Mouse (Mus musculus) erythroblast, adult 5-6 weeks (primary cell): ENCODE measurements around the gene Gstp1. TPM values are rescaled to one million over a fixed set of nuclear protein-coding genes. Genes with fewer than 3 reads are reported as not detected.
"Not testable (repeated sequence)": the region's sequence is repeated elsewhere in the genome, so short reads cannot be mapped to it uniquely, and the experiment has no call there.

Experiments
- ATAC-seq: replicated peaks from 2 replicates; pipeline ENCODE4 v1.8.0; 2016; ENCODE audit warnings: moderate number of reproducible peaks, mild to moderate bottlenecking, moderate TSS enrichment, inconsistent platforms; ENCODE audit not compliant: poor library complexity, low FRiP score, severe bottlenecking
- total RNA-seq, 2 experiments: library from RNA; stranded (forward) in 1 of 2; stranded (reverse) in 1 of 2; fragments of 150-400 nt in 1 of 2; fragments of 200-764, 138-1000 nt in 1 of 2; gene quantifications; 2 replicates each; pipeline versions ENCODE4 v1.2.3 to v1.2.4; 2015 to 2017; ENCODE audit warnings: low replicate concordance in 2 of 2

Gene Gstp1
- total RNA-seq, 2 experiments from 2014 or later, result 40.6 to 134 TPM

GRCm38 (mm10) chr19:4044109-4044508 lies 6.3 kb upstream of the Gstp1 start:
- ATAC-seq, result not testable (repeated sequence)

GRCm38 (mm10) chr19:4042124-4042523 lies 4.3 kb upstream of the Gstp1 start:
- no peak for ATAC-seq

- not testable (repeated sequence) for ATAC-seq
Observed at GRCm38 (mm10) chr19:4041500-4041899, 3.7 kb upstream of the Gstp1 start.

- not testable (repeated sequence) for ATAC-seq
Observed at GRCm38 (mm10) chr19:4040941-4041340, 3.2 kb upstream of the Gstp1 start.

DNA sequence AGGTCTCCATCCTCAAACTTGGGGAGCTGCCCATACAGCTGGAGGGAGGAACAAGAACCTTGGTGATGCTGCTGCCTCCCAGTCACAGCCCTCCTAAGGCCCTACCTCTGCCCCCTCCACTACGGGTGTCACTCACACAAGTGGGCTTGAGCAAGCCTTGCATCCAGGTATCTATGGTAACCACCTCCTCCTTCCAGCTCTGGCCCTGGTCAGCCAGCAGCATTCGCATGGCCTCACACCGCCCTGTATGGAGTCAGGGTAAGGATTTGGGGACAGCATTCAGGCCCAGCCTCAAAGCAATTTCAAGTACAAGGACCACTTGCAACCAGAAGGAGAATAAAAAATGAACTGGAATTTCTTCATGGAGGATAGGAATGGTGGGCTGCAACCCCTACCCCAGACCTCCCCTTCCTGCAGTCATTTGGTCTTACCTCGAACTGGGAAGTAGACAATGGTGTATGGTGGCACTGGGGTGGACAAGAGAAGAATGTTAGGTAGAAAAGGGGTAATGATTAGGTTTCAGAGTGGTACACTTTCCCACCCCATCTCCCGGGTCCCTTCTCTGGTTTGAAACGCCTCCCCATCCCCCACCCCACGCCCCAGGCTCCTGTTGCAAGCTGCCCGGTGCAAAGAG lies 514 bp downstream of the Gstp1 start:
- ATAC-seq, result not testable (repeated sequence)

- ATAC-seq, result no peak
Observed at GRCm38 (mm10) chr19:4036327-4037045, 1.3 kb downstream of the Gstp1 start.

GRCm38 (mm10) chr19:4033742-4034141 lies 4.0 kb downstream of the Gstp1 start:
- no peak for ATAC-seq

GRCm38 (mm10) chr19:4033298-4033697 lies 4.5 kb downstream of the Gstp1 start:
- no peak for ATAC-seq

- ATAC-seq, result no peak
Observed at GRCm38 (mm10) chr19:4032668-4033067, 5.1 kb downstream of the Gstp1 start.

- no peak for ATAC-seq
Observed at GRCm38 (mm10) chr19:4027576-4027975, 10.2 kb downstream of the Gstp1 start.

DNA sequence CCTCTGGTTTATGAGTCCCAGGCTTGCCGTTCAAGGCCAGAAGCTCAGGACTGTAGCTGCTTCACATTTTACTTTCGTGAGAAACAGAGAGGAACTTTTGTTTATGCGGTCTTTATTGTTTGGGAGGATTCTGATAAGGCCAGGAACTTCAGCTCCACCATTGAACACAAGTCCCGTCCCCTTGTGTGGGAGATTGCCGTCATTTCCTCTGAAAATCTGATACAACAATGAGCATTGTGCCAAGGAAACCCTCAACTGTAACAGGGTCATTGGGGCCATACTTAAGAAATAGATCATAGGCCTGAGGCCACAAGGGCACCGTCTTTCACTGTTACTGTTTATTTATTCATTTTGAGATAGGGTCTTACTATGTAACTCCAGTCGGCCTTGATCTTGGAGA lies 14.6 kb downstream of the Gstp1 start:
- no peak for ATAC-seq

DNA sequence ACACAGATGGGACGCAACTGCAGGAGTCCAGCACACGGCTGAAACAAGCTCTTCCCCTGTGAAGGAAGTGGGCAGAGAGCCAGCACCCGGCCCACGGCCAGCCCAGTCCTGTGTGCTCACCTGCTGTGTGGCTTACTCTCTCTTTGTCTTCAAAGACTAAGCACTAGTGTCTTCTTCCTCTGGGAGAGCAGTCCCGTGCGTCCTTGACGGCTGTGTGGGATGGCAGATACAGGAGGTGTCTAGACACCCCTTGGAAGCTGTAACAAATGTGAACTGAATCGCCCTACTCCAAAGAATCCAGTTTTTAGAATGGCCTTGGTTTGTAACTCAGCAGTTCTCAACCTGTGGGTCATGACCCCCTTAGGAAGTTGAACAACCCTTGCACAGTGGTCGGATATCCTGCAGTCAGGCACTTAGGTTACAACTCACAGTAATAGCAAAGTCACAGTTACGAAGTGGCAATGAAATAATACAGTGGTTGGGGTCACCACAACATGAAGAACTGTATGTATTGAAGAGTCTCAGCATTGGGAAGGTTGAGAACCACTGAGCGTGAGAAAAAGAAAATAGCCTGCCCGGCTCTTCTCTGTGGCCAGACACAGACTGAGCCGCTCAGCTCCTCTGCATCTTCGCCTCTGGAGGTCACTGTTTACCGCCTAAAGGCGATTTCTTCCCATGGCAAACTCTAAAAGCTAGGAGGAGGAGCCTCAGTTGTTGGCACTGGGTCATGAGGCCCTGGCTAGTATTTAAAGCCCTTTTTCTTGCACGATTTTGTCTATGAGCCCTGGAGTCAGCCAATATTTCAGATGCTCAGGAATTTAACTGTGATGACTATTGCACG lies 18.8 kb downstream of the Gstp1 start:
- peak; percentile 95 for ATAC-seq

GRCm38 (mm10) chr19:4017921-4018587 lies 19.7 kb downstream of the Gstp1 start:
- ATAC-seq, result no peak

DNA sequence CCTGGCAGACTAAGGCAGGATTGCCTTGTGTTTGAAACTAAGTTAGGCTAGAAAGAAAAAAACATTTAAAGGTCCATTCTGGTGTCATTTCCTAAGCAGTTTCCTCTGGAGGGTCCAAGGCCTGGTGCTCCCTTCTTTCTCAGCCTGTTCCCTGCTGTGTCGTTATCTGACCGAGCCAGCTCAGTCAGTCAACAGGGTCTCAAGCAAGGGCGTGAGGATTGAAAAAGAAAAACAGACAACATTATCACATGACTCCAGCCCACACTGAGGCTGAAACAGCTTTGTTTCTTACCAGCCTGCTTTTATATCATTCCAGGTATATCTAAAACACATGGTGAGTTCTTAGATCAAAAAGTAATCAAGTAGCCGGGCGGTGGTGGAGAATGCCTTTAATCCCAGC lies 22.1 kb downstream of the Gstp1 start:
- no peak for ATAC-seq

DNA sequence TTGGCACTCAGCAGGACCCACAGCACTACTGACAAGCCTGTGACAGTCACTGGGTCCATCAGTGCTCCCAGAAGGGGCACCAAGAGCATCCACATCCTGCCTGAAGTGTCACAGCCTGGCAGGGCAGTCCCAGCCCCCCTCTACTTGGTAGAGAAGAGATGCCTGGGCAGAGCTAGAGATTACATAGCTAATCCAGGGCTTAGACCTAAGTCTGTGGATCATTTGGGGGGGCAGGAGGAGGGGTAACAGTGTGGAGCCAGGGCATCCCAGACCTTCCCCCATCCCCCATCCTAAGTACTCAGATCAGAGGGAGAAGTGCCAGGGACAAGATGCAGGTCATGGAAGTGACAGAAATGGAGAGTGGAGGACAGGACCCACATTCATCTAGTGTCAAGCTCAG lies 23.0 kb downstream of the Gstp1 start:
- ATAC-seq, result no peak

GRCm38 (mm10) chr19:4013066-4013465 lies 24.7 kb downstream of the Gstp1 start:
- ATAC-seq, result peak; percentile 48

GRCm38 (mm10) chr19:4012432-4013022 lies 25.3 kb downstream of the Gstp1 start, which contains the start of gene Ndufv1:
Gene Ndufv1 (minus strand): TSS chr19:4012806.
- peak; percentile 95 for ATAC-seq

GRCm38 (mm10) chr19:4011086-4011485 lies 26.7 kb downstream of the Gstp1 start:
- no peak for ATAC-seq

DNA sequence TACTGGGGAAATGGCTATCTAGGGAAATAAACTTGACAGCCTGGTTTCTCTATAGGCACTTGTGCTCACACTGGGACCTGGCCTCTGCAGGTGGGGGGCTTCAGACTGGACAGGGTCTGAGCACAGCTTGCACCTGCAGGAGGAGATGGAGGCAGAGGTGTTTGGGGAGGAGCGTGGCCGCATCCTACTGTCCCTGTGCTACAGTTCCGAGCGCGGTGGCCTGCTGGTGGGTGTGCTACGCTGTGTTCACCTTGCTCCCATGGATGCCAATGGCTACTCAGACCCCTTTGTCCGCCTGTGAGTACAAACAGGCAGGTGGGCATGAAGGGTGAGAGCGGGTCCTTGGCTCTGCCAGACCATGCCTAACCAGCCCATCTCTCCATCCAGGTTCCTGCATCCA lies 31.8 kb downstream of the Gstp1 start:
- no peak for ATAC-seq

DNA sequence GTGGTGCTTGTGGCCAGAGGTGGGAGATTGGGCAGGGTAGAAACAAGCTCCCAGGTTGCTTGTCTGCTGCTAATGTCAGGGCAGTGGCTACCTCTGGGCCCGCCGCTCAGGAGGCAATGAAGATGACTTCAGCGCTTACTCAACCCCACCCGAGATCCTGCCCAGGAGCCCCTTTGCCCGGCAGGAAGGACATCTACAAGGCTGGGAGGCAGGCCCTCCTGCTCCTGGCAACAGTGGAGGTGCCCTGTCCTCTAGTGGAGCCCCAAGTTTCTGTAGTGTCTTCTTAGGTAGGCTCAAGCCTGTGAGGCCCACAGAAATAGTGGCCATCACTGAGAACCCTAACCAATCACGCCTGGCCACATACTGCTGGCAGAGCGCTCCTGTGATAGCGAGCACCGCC lies 32.7 kb downstream of the Gstp1 start:
- no peak for ATAC-seq
